In genomic region chr17:35534343-35534742, GRCm38 (mm10) we compare ENCODE assay signal across 8 mouse cellular contexts. TPM values are rescaled to one million over a fixed set of nuclear protein-coding genes. Genes with fewer than 3 reads are reported as not detected.
DNase-seq lines count a peak whose midpoint lies in the region; ATAC-seq lines count a peak whose summit lies in the region.

No protein-coding gene starts in this region.

- no peak for ATAC-seq in limb, embryonic 11.5 days (ENCODE audit: insufficient number of reproducible peaks, low FRiP score, low TSS enrichment, low read depth)
- ATAC-seq in stomach, embryonic 16.5 days (ENCODE audit: insufficient read depth, low FRiP score), result peak; percentile 60; the same call in 1 of the 2 replicates

- no peak overlapping the region for H3K27ac ChIP-seq in limb, embryonic 11.5 days (replicated peaks; ENCODE audit: low read depth, low read length)
- H3K27ac ChIP-seq in stomach, embryonic 16.5 days (ENCODE audit: low read length), result no peak overlapping the region

- peak; percentile 56 for DNase-seq in ovary, postnatal 10 days (ENCODE audit: low spot score)
- no peak for DNase-seq in ovary, adult 18-20 months (ENCODE audit: low spot score)
- peak; percentile 79 to 82 for DNase-seq in cerebellum, postnatal 36 days
- peak; percentile 71 for DNase-seq in gastrocnemius, adult 18-20 months (ENCODE audit: low spot score)
- DNase-seq in kidney, adult 8-10 months, result peak; percentile 65 to 80
- peak; percentile 82 for DNase-seq in limb, embryonic 11.5 days (ENCODE audit: low spot score)
- DNase-seq in naive thymus-derived CD4-positive, alpha-beta T cell, adult 2 months (ENCODE audit: low read depth), result peak; percentile 85

- no peaks in the 10 kb centered on the region for H3K9me3 ChIP-seq in limb, embryonic 11.5 days (ENCODE audit: control insufficient read depth, low read length)
- H3K9me3 ChIP-seq in stomach, embryonic 16.5 days (replicated peaks; ENCODE audit: control insufficient read depth, low read length), result no peaks in the 10 kb centered on the region

- no peak overlapping the region for H3K9ac ChIP-seq in limb, embryonic 11.5 days (ENCODE audit: low read length)
- H3K9ac ChIP-seq in stomach, embryonic 16.5 days (ENCODE audit: low read length), result no peak overlapping the region

- H3K4me2 ChIP-seq in limb, embryonic 11.5 days (ENCODE audit: low read depth, severe bottlenecking), result no peak overlapping the region
- no peak overlapping the region for H3K4me2 ChIP-seq in stomach, embryonic 16.5 days (ENCODE audit: low read depth, low read length)

- 0 out of 2 replicates have a peak, but pooled peaks cover 3% of the 10 kb centered on the region for H3K4me1 ChIP-seq in limb, embryonic 11.5 days (ENCODE audit: control insufficient read depth, insufficient read depth, low read length)
- no peaks in the 10 kb centered on the region for H3K4me1 ChIP-seq in stomach, embryonic 16.5 days (ENCODE audit: control insufficient read depth, insufficient read depth, low read length)

- peaks cover 5% of the 10 kb centered on the region for H3K36me3 ChIP-seq in limb, embryonic 11.5 days (ENCODE audit: control insufficient read depth, insufficient read depth, low read length)
- no peaks in the 10 kb centered on the region for H3K36me3 ChIP-seq in stomach, embryonic 16.5 days (ENCODE audit: control insufficient read depth, insufficient read depth, low read length)

- no peak overlapping the region for H3K4me3 ChIP-seq in limb, embryonic 11.5 days (ENCODE audit: low read depth, low read length)
- H3K4me3 ChIP-seq in stomach, embryonic 16.5 days (replicated peaks; ENCODE audit: low read length), result no peak overlapping the region

- no peaks in the 10 kb centered on the region for H3K27me3 ChIP-seq in limb, embryonic 11.5 days (ENCODE audit: control insufficient read depth, insufficient read depth, low read length)
- no peaks in the 10 kb centered on the region for H3K27me3 ChIP-seq in stomach, embryonic 16.5 days (ENCODE audit: control insufficient read depth, insufficient read depth, low read length)

- WGBS in limb, embryonic 11.5 days, result 22% methylated on average over 6 of the region's 6 CpGs
- 7% methylated on average over 6 of the region's 6 CpGs for WGBS in stomach, embryonic 16.5 days

RNA-seq across cellular contexts. Expression of gene Psors1c2, which starts 1.3 kb away (rescaled TPM):
- not detected for total RNA-seq in gastrocnemius, adult 18-20 months (2021)
- polyA plus RNA-seq in limb, embryonic 11.5 days (2014; fragmentation: Nextera tagmentation; extraction: Ambion mirVana), result 0.72 and 1.1 TPM in 2 replicates
- polyA plus RNA-seq in stomach, embryonic 16.5 days (2015; fragmentation: Nextera tagmentation; extraction: Ambion mirVana), result 1.3 and 2.0 TPM in 2 replicates

RNA-seq across cellular contexts. Expression of gene Cchcr1, which starts 17.4 kb away (rescaled TPM):
- total RNA-seq in gastrocnemius, adult 18-20 months (2021), result 1 to 10 TPM; 1.3 to 2.1 TPM
- polyA plus RNA-seq in limb, embryonic 11.5 days (2014; fragmentation: Nextera tagmentation; extraction: Ambion mirVana), result 13.2 and 13.6 TPM in 2 replicates
- polyA plus RNA-seq in stomach, embryonic 16.5 days (2015; fragmentation: Nextera tagmentation; extraction: Ambion mirVana), result 17.5 and 19.4 TPM in 2 replicates

RNA-seq across cellular contexts. Expression of gene Cdsn, which starts 17.6 kb away (rescaled TPM):
- total RNA-seq in gastrocnemius, adult 18-20 months (2021), result under 1 TPM; 0.09 to 0.69 TPM
- polyA plus RNA-seq in limb, embryonic 11.5 days (2014; fragmentation: Nextera tagmentation; extraction: Ambion mirVana), result not detected in 2 replicates
- 7.7 and 24.9 TPM in 2 replicates for polyA plus RNA-seq in stomach, embryonic 16.5 days (2015; fragmentation: Nextera tagmentation; extraction: Ambion mirVana)

RNA-seq across cellular contexts. Expression of gene Tcf19, which starts 17.7 kb away (rescaled TPM):
- under 1 TPM; 0.66 TPM for total RNA-seq in gastrocnemius, adult 18-20 months (2021)
- polyA plus RNA-seq in limb, embryonic 11.5 days (2014; fragmentation: Nextera tagmentation; extraction: Ambion mirVana), result 53.9 and 65.0 TPM in 2 replicates
- 79.6 and 83.1 TPM in 2 replicates for polyA plus RNA-seq in stomach, embryonic 16.5 days (2015; fragmentation: Nextera tagmentation; extraction: Ambion mirVana)

RNA-seq across cellular contexts. Expression of gene Pou5f1, which starts 28.5 kb away (rescaled TPM):
- not detected for total RNA-seq in gastrocnemius, adult 18-20 months (2021)
- 0.11 TPM in 1 of 2 replicates, not detected in the other for polyA plus RNA-seq in limb, embryonic 11.5 days (2014; fragmentation: Nextera tagmentation; extraction: Ambion mirVana)
- not detected in 2 replicates for polyA plus RNA-seq in stomach, embryonic 16.5 days (2015; fragmentation: Nextera tagmentation; extraction: Ambion mirVana)
